Mouse (Mus musculus): Measurements from ENCODE around the gene Il15ra. TPM values are rescaled to one million over a fixed set of nuclear protein-coding genes. Genes with fewer than 3 reads are reported as not detected.
A peak's percentile ranks its signal among the peaks of the same experiment; 100 is the strongest.

Gene Il15ra
- polyA plus RNA-seq (2015; fragmentation: Nextera tagmentation; extraction: Ambion mirVana): 4.4 and 5.1 TPM in 2 replicates

- H3K4me2 ChIP-seq: peak within 1 kb of the TSS; percentile 96
- H3K4me3 ChIP-seq: peak within 1 kb of the TSS; percentile 64
- peaks cover 10% of the 10 kb centered on the region for H3K4me1 ChIP-seq
- peak within 1 kb of the TSS; percentile 11; the same call in 1 of the 2 replicates for H3K27ac ChIP-seq
- H3K9me3 ChIP-seq: no peaks in the 10 kb centered on the region
- peak; percentile 21 for ATAC-seq (ENCODE audit: insufficient number of reproducible peaks, low FRiP score, low TSS enrichment, low read depth)
- H3K27me3 ChIP-seq: peaks cover 5% of the 10 kb centered on the region; the same call in 1 of the 2 replicates
- peak within 1 kb of the TSS; percentile 39 for H3K9ac ChIP-seq
- no peaks in the 10 kb centered on the region for H3K36me3 ChIP-seq
- under 1% methylated on average over 37 of the region's 37 CpGs for WGBS
Measured at GRCm38 (mm10) chr2:11705201-11706025, at the start of gene Il15ra. Gene Il15ra, plus strand, starts transcription at chr2:11705290.

GRCm38 (mm10) chr2:11657581-11657980 is 47.5 kb upstream of the Il15ra start:
- Histone ChIP-seq H3K36me3 (no peaks in the 10 kb centered on the region), H3K4me1 (no peaks in the 10 kb centered on the region), H3K4me2 (no peak overlapping the region), H3K4me3 (no peak overlapping the region), H3K27me3 (no peaks in the 10 kb centered on the region), H3K27ac (no peak overlapping the region), H3K9me3 (no peaks in the 10 kb centered on the region), H3K9ac (no peak overlapping the region)
- ATAC-seq (ENCODE audit: insufficient number of reproducible peaks, low FRiP score, low TSS enrichment, low read depth): no peak
- 80% methylated on average over 2 of the region's 2 CpGs for WGBS

DNA sequence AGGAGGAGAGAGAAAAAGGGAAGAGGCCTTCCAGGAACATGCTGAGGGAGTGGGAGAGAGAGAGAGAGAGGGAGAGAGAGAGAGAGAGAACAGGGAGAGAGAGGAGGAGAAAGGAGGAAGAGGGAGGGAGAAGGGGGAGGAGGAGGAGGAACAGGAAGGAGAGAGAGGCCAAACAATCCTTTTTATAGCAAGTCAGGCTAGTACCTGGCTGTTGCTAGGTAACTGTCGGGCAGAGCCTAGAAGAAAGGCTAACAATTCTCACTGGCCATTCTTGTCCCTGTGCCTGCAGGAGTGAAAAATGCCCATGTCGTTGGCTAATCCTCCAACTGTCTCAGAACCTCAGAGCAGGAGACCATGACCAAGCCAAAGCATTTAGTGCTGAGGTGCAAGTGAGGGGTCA is 45.8 kb upstream of the Il15ra start:
- Histone ChIP-seq H3K9ac (no peak overlapping the region), H3K9me3 (no peaks in the 10 kb centered on the region), H3K4me2 (no peak overlapping the region), H3K4me3 (no peak overlapping the region), H3K36me3 (no peaks in the 10 kb centered on the region), H3K27ac (no peak overlapping the region), H3K27me3 (no peaks in the 10 kb centered on the region), H3K4me1 (no peaks in the 10 kb centered on the region)
- WGBS: 41% methylated on average over 2 of the region's 2 CpGs
- no peak for ATAC-seq (ENCODE audit: insufficient number of reproducible peaks, low FRiP score, low TSS enrichment, low read depth)

DNA sequence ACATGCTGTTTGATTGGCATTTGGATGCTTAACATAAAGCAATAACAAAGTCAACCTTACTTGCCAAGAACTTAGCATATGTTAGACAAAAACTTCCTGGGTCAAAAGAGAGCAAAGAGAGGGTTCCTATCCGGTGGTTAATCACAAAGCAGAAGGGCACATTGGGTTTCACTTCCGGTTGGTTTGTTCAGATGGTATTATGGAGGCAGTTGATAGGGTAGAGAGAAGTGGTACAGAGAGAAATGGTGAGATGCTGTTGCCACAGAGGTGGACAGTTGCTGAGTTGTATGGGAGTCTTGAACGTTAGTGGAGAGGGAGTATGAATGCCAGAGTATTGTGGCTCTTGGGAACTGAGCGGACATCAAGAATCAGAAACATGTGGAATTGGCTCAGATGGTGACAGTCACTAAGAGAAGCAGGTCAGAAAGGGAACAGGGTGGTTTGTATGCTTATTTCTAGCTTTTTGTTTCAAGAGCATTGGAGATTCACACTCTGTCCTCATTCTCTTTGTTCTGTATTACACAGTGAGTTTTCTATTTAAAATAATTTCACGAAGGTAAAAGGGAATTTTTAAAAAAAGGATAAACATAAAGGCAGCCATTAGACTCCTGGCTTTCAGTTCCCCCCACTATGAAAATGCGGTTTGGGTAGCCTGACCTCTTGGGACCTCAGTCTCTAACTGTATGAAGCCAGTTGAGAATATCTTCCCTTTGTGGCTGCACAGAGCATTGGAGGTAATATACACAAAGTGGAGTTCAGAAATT is 42.8 kb upstream of the Il15ra start:
- Histone ChIP-seq H3K4me2 (no peak overlapping the region), H3K27ac (no peak overlapping the region), H3K27me3 (no peaks in the 10 kb centered on the region), H3K9me3 (no peaks in the 10 kb centered on the region), H3K4me3 (no peak overlapping the region), H3K9ac (no peak overlapping the region), H3K4me1 (no peaks in the 10 kb centered on the region), H3K36me3 (no peaks in the 10 kb centered on the region)
- no peak for ATAC-seq (ENCODE audit: insufficient number of reproducible peaks, low FRiP score, low TSS enrichment, low read depth)
- 79% methylated on average over 6 of the region's 6 CpGs for WGBS

GRCm38 (mm10) chr2:11662907-11663230 is 42.2 kb upstream of the Il15ra start:
- Histone ChIP-seq H3K27ac (no peak overlapping the region), H3K9me3 (no peaks in the 10 kb centered on the region), H3K4me3 (no peak overlapping the region), H3K4me2 (no peak overlapping the region), H3K27me3 (no peaks in the 10 kb centered on the region), H3K4me1 (no peaks in the 10 kb centered on the region), H3K36me3 (no peaks in the 10 kb centered on the region), H3K9ac (no peak overlapping the region)
- 88% methylated on average over 1 of the region's 1 CpGs for WGBS
- ATAC-seq (ENCODE audit: insufficient number of reproducible peaks, low FRiP score, low TSS enrichment, low read depth): no peak

DNA sequence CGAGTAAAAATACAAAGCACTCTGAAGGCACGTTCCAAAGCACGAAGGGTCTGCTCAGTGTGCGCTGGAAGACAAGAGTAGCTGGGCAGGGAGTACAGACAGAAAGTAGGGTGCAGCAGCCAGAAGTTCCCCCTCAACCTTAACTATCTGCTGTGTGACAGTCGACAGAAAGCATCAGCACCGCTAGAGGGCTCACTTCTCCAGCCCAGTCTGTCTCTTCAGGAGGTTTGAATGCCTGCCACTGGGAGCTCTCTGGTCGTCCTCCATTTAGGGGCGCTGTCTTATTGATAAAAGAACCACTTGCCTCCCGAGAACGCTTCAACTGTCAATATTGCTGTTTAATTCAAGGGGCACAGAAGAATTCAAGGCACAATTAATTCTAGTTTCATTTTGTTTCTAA is 41.1 kb upstream of the Il15ra start:
- H3K36me3 ChIP-seq: no peaks in the 10 kb centered on the region

DNA sequence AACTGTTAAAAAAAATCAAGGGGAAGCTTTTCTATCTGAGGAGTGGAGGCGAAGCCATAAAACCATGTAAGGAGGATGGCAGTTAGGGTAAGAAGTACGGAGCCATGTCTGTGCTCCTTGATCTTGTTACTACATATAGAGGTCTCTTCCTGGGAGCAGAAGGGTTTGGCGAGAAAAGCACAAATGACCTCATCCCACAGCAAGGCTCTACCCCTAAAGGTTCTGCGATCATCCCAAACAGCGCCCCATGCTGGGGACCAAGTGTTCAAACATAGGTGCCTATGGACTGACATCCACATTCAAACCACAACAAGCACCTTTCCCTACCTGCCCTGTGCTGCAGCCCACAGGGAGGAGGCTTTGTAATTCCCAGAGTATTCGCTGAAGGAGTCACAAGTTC is 40.7 kb upstream of the Il15ra start:
- no peaks in the 10 kb centered on the region for H3K9me3 ChIP-seq
- H3K36me3 ChIP-seq: no peaks in the 10 kb centered on the region
- no peak overlapping the region for H3K9ac ChIP-seq
- 41% methylated on average over 6 of the region's 6 CpGs for WGBS
- H3K4me3 ChIP-seq: peak overlapping the region; percentile 7; the same call in 1 of the 2 replicates
- no peak overlapping the region for H3K27ac ChIP-seq
- no peaks in the 10 kb centered on the region for H3K4me1 ChIP-seq
- ATAC-seq (ENCODE audit: insufficient number of reproducible peaks, low FRiP score, low TSS enrichment, low read depth): no peak
- H3K4me2 ChIP-seq: peak overlapping the region; percentile 17; the same call in 1 of the 2 replicates
- H3K27me3 ChIP-seq: no peaks in the 10 kb centered on the region

More for the DNA sequence above, 41.1 kb upstream of the Il15ra start:
- H3K4me1 ChIP-seq: no peaks in the 10 kb centered on the region
- H3K27ac ChIP-seq: no peak overlapping the region
- peak overlapping the region; percentile 17; the same call in 1 of the 2 replicates for H3K4me2 ChIP-seq
- no peak for ATAC-seq (ENCODE audit: insufficient number of reproducible peaks, low FRiP score, low TSS enrichment, low read depth)
- no peaks in the 10 kb centered on the region for H3K27me3 ChIP-seq
- H3K4me3 ChIP-seq: peak overlapping the region; percentile 7; the same call in 1 of the 2 replicates
- no peak overlapping the region for H3K9ac ChIP-seq
- no peaks in the 10 kb centered on the region for H3K9me3 ChIP-seq
- 8% methylated on average over 10 of the region's 10 CpGs for WGBS

GRCm38 (mm10) chr2:11664806-11665205 is 40.3 kb upstream of the Il15ra start:
- H3K27me3 ChIP-seq: no peaks in the 10 kb centered on the region
- no peak overlapping the region for H3K4me2 ChIP-seq
- no peaks in the 10 kb centered on the region for H3K9me3 ChIP-seq
- H3K27ac ChIP-seq: no peak overlapping the region
- 74% methylated on average over 4 of the region's 4 CpGs for WGBS
- no peaks in the 10 kb centered on the region for H3K36me3 ChIP-seq
- no peak for ATAC-seq (ENCODE audit: insufficient number of reproducible peaks, low FRiP score, low TSS enrichment, low read depth)
- no peaks in the 10 kb centered on the region for H3K4me1 ChIP-seq
- H3K9ac ChIP-seq: no peak overlapping the region
- no peak overlapping the region for H3K4me3 ChIP-seq

GRCm38 (mm10) chr2:11665326-11665725 is 39.8 kb upstream of the Il15ra start:
- no peaks in the 10 kb centered on the region for H3K27me3 ChIP-seq
- WGBS: 93% methylated on average over 3 of the region's 3 CpGs
- no peak for ATAC-seq (ENCODE audit: insufficient number of reproducible peaks, low FRiP score, low TSS enrichment, low read depth)
- no peak overlapping the region for H3K27ac ChIP-seq
- no peak overlapping the region for H3K4me3 ChIP-seq
- no peaks in the 10 kb centered on the region for H3K4me1 ChIP-seq
- H3K9ac ChIP-seq: no peak overlapping the region
- H3K36me3 ChIP-seq: no peaks in the 10 kb centered on the region
- H3K4me2 ChIP-seq: no peak overlapping the region
- no peaks in the 10 kb centered on the region for H3K9me3 ChIP-seq

DNA sequence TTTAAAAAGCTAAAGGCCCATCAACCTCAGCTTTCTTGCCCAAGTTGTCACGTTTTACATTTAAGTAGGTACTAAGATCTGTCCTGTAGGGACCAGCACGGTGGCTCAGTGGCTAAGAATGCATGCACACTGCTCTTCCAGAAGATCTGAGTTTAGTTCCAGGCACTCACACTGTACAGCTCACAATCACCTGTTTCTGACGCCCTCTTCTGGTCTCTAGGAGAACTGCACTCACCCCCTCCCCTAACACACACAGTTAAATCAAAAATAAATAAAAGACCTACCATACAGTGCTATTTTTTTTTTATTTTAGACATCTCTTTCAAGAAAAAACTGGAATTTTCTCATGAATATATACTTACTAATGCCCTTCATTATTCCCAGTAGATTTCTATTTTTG is 32.9 kb upstream of the Il15ra start:
- no peaks in the 10 kb centered on the region for H3K27me3 ChIP-seq

DNA sequence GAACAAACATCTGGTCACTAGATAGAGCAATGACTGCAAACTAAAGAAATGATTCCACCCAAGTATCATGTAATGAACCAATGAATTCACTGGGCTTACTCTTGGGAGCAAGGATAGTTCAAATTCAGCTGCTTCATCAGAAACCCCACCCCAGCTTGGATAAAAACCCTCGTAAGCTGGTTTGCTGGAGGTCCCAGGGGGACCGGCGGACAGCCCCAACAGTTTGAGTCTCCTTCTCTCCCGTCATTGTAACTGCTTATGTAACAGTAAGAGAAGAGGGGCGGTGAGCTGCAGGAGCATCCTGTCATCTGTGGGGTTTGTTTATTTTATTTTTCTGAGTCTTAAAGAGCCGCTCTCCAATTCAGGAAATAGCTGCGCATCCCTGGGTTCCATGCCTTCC is 25.5 kb upstream of the Il15ra start:
- no peaks in the 10 kb centered on the region for H3K9me3 ChIP-seq
- H3K9ac ChIP-seq: no peak overlapping the region
- no peak overlapping the region for H3K27ac ChIP-seq
- H3K36me3 ChIP-seq: no peaks in the 10 kb centered on the region
- H3K27me3 ChIP-seq: no peaks in the 10 kb centered on the region
- no peak for ATAC-seq (ENCODE audit: insufficient number of reproducible peaks, low FRiP score, low TSS enrichment, low read depth)
- no peak overlapping the region for H3K4me3 ChIP-seq
- no peak overlapping the region for H3K4me2 ChIP-seq
- no peaks in the 10 kb centered on the region for H3K4me1 ChIP-seq
- 79% methylated on average over 7 of the region's 7 CpGs for WGBS

More for the DNA sequence above, 32.9 kb upstream of the Il15ra start:
- Histone ChIP-seq H3K36me3 (no peaks in the 10 kb centered on the region), H3K4me1 (no peaks in the 10 kb centered on the region), H3K4me3 (no peak overlapping the region), H3K27ac (no peak overlapping the region), H3K4me2 (no peak overlapping the region), H3K9ac (no peak overlapping the region), H3K9me3 (no peaks in the 10 kb centered on the region)
- WGBS: 17% methylated on average over 3 of the region's 3 CpGs
- ATAC-seq (ENCODE audit: insufficient number of reproducible peaks, low FRiP score, low TSS enrichment, low read depth): no peak

GRCm38 (mm10) chr2:11682712-11683111 is 22.4 kb upstream of the Il15ra start:
- Histone ChIP-seq H3K4me3 (no peak overlapping the region), H3K27ac (no peak overlapping the region), H3K4me2 (no peak overlapping the region), H3K4me1 (no peaks in the 10 kb centered on the region), H3K9me3 (no peaks in the 10 kb centered on the region), H3K9ac (no peak overlapping the region), H3K36me3 (no peaks in the 10 kb centered on the region), H3K27me3 (no peaks in the 10 kb centered on the region)
- WGBS: 61% methylated on average over 4 of the region's 4 CpGs
- no peak for ATAC-seq (ENCODE audit: insufficient number of reproducible peaks, low FRiP score, low TSS enrichment, low read depth)

All from limb, embryonic 15.5 days (tissue).